Mouse (Mus musculus) naive thymus-derived CD4-positive, alpha-beta T cell, adult 5 months (primary cell): ENCODE data around the gene Pgrmc1. TPM values are rescaled to one million over a fixed set of nuclear protein-coding genes. Genes with fewer than 3 reads are reported as not detected.

Source experiments
- polyA plus RNA-seq: library from polyadenylated mRNA; unstranded; fragments of 100-300 nt; shearing (Covaris generic); gene quantifications from one replicate; pipeline ENCODE4 v1.2.1, GENCODE M21; 2017

Gene Pgrmc1
- polyA plus RNA-seq, result 55.0 TPM

DNA sequence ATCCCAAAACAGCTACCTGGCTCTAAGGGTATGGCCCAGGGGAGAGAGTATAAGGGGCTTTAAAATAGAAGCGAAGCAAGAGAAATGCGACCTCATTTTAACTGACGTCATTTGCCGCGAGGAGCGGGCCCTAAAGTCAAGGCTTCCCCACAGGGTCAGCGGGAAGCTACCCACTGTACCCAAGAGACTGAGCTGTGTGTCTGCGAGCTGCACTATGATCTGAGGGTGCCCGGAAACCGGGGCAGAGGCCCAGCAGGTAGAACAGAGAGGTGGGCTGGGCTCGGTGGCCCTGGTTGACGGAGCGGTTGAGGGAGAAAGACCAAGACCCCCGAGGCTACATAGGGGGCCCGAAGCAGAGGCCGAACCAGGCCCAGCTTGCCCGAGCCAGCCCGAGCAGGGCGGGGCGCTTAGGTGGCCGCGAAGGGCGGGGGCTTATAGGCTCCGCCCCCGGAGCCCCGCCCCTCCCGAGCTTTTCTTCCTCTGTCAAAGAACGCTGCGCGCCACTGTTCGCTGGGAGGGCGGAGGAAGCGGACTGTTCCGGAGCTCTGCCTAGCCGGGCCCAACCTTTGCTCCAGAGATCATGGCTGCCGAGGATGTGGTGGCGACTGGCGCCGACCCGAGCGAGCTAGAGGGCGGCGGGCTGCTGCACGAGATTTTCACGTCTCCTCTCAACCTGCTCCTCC lies at the start of gene Pgrmc1:
Gene Pgrmc1 (plus strand): TSS at position 500 of the 683 bp plus-strand sequence.

DNA sequence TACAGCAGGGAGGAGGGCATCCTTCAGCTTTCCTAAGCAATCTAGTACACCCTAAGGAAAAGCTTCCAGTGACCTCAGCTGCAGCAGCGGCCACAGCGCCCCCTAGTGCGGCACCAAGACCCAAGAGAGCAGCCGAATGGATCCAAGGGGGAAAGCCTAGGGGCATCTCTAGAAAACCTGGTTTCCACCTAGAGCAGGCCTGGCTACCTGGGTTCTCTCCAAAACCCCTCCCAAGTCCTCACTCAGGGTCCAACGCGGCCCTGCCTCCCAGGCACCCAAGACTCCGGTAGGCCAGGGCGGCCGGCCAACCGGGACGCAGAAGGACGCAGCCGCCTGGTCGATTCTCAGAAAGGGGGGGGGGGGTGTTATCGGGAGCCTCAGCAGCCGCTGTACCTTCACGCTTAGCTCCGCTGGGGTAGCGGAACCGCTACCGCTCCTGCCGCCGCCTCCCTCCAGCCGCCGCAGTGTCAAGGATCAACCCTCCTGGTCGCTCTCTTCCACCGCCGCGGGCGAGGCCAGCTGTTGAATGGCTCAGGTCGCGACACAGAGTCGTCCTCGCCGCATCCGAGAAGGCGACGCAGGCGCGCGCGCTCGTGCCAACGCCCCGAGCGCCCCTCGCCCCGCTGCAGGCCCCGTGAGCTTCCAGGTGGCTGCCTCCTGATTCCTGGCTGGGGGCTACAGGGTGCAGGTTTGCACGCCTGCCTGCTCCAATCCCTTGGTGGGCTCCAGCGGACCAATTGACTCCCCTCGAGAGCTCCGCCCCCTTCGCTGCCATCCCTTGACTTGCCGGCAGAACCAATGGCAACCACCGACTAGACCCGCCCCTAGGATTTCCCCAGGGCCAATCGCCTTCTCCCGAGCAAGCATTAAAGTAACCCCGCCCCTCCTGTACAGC lies 46.9 kb downstream of the Pgrmc1 start, which contains the start of gene Akap17b:
Gene Akap17b (minus strand): TSS at position 739 of the 895 bp plus-strand sequence.

Other genes with a start within 250 kb of the Pgrmc1 start
- not detected for gene Gm6268, start 196.9 kb upstream of the Pgrmc1 start, polyA plus RNA-seq
- gene Gm14569, start 106.4 kb upstream of the Pgrmc1 start, polyA plus RNA-seq, result not detected
- gene Akap17b, start 47.2 kb downstream of the Pgrmc1 start, polyA plus RNA-seq, result 1.5 TPM
- not detected for gene Slc25a43, start 145.5 kb downstream of the Pgrmc1 start, polyA plus RNA-seq
- gene Slc25a5, start 197.4 kb downstream of the Pgrmc1 start, polyA plus RNA-seq, result 638 TPM